Mouse (Mus musculus) lung, postnatal 4 days (tissue): ENCODE data around the gene Slc2a4.
A peak's percentile ranks its signal among the peaks of the same experiment; 100 is the strongest.
"Not testable (repeated sequence)": the region's sequence is repeated elsewhere in the genome, so short reads cannot be mapped to it uniquely, and the experiment has no call there.

Experiments
- DNase-seq, 2 experiments: peaks; one replicate each; pipeline ENCODE4 v3.0.0; 2021

Slc2a4 gene

DNA sequence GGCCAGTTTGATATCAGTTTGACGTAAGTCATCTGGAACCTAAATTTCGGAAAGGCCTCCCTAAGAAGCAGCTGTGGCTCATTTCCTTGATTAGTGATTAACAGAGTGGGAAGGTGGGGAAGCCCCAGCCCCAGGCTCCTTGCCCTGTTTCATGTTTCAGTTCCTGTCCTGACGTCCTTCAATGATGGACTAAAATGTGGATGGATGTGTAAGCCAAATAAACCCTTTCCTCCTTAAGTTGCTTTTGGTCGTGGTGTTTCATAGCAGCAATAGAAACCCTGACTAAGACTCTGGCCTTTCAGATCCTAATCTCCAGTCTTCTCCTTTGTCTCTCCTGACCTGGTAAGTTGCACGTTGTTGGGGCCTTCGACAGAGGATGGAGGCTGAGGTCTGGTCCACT is 22.2 kb upstream of the Slc2a4 start:
- DNase-seq = no peak

DNA sequence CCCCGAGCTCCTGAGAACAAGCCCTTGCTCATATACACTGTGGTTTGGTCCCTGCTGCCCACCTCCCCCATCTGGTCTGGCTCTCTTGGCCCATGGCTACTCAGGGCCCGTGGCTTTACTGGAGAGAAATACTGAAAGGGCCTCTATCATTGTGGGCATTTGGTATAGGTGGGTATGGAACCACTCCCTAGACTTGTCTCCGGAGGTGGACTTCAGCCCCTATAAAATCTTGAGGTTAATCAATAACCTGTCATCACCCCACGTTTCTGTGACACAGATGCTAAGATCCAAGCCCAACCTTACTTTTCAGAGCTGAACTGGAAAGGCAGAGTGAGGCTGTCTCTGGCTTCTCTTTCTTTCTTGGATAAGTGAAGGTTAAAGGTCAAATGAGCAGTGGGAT is 20.8 kb upstream of the Slc2a4 start:
- no peak for DNase-seq

DNA sequence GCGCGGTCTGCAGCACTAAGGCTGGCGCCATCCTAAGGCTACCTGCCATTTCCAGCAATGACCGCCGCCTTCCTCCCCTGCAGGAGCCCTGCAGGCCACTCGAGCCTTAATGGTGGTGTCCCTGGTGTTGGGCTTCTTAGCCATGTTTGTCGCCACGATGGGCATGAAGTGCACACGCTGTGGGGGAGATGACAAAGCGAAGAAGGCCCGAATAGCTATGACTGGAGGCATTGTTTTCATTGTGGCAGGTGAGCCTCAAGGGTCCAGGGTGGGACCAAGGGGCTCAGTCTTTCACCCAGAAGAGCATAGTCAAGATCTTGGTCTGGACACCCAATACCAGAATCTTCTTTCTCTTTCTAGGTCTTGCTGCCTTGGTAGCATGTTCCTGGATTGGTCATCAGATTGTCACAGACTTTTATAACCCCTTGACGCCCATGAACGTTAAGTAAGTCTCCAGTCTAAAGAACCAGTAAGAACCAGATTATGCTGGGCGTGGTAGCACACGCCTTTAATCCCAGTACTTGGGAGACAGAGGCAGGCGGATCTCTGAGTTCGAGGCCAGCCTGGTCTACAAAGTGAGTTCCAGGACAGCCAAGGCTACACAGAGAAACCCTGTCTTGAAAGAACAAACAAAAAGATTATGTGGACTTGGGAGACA is 19.0 kb upstream of the Slc2a4 start:
- DNase-seq = no peak

DNA sequence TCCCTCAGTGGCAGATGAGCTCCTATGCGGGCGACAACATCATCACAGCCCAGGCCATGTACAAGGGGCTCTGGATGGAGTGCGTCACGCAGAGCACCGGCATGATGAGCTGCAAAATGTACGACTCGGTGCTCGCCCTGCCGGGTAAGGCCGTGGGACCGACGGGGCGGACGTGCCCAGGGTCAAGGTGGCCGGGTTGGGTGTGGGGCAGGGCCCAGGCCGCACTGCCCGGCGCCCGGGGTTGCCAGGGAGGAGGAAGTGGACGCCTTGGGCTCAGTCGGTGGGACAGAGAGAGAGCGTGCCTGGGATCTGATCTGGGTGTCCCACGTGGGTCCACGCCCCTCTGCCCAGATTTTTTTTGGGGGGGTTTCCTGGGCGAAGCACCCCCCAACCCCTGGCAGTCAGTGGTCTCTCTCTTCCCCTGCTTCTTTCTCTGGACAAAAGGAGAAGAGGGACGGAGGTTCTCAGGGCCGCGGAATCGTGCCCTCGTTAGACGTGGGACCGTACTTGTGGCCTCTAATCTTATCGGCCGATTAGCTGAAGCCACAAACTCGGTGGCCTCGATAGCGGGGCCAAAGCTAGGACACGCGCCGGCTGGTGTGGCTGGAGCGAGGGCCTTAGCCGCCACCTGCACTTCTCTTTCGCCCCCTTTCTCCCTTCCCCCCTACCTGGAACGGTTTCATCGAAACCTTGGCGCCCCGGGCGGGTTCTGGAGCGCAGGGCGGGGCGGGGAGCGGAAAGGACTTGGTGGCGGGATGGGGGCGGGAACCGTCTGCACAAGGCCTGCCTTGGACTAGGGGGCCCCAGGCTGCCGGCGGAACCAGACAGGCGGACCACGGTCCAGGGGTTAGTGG is 18.2 kb upstream of the Slc2a4 start:
- DNase-seq = peak; percentile 66 to 75

DNA sequence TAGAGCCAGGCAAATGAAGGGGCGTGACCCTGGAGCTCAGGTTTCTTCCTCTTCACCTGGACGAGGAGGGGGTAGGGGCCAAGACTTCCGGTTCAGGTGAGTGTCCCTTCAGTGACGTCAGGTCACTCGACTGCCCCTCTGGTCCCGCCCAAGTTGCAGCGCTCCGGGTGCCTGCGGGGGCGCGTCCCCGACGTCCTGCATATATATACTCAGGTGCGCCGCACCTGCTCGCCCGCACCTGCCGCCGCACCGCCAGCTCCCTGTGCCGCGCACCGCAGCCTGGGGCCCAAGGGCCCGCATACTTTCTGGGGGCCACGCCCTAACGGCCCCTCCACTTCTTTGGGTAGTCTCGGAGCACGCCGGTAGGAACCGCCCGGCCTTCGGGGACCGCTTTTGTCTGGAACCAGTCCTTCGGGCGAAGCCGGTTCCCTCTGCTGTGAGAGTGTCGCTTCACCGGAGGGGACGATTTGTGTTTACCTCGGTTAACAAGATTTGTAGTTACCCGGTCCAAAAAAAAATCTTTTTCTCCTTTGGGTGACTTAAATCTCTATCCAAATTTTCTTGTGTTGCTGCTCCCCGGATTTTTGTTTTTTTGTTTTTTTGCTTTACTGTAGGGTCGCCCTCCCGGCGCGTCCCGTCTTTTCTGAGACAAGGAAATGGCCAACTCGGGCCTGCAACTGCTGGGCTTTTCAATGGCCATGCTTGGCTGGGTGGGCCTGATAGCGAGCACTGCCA is 17.4 kb upstream of the Slc2a4 start:
- peak; percentile 83 to 91 for DNase-seq

DNA sequence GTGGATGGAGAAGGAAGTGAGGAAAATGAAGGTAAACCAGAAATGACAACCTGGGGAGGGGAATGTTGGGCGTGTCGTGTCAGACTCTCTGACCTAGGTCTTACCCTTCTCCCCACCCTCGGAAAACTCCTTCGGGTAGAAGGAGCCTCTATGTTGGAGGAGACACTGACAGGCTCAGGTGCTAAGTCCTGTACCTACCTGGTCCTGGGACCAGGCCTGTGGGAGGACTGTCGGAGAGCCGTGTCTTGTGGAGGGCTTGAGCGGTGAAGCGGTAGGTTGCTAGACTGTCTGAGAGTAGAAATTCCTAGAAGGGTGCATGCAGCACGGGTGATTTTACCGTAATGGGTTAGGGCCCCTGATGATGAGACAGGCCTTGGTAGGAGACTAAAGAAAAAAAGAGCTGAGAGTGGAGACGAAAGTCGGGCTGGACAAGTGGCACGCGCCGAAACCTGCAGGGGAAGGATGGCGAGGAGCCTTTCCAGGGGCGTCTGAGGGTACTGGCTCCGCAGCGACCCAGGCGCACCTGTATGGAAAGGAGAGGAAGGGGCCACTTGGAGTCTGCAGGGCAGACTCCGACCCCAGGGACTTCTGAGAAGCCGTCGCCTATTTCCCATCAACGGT is 16.8 kb upstream of the Slc2a4 start, which contains the start of gene Cldn7:
TSS of gene Cldn7 (plus strand) at position 130 of the 621 bp plus-strand sequence.
- DNase-seq = no peak

DNA sequence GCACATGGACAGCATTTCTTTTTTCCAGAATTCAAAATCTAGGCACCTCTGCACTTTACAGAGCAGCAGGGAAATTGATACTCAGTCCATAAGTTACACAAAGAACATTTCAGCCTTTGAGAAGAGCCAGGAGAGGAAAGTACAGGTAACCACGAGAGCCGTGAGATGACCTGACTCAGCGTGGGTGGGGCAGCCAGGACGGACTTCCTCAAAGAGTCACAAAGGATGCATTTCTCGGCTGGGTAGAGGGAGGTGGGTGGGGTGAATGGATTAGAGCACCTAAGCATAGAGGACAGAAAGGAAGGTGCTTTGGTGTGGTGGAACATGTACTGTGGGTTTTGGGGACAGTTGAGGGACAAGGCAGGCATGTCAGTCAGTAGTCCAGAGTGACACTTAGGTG is 13.9 kb upstream of the Slc2a4 start:
- no peak for DNase-seq

DNA sequence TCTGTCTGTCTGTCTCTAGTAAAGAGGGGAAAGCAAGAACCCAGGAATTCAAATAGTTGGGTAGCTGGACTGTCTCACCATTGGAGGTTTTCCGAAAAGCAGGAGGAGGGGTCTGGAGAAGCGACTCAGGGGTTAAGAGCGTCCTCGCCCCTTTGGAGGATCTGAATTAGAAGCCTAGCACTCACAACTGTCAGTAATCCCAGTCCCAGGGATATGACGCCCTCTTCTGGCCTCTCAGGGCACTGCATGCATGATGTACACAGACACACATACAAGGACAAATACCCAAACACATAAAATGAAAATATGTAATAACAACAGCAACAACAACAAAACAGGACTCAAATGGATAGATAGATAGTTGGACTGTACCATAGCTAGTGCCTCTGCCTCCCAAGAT is 12.6 kb upstream of the Slc2a4 start:
- DNase-seq = no peak

DNA sequence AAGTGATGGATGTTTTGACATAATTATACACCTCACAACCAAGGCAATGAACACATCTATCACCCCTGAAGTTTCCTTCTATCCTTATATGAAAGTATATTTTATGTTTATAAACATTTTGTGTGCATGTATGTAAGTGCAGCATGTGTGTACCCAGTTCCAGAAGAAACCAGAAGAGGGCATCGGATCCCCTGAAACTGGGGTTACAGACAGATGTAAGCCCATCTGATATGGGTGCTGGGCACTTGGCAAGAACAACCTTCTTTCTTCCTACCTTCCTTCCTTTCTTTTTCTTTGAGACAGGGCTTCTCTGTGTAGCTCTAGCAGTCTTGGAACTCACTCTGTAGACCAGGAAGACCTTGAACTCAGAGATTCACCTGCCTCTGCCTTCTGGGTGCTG is 8.2 kb upstream of the Slc2a4 start:
- no peak for DNase-seq

DNA sequence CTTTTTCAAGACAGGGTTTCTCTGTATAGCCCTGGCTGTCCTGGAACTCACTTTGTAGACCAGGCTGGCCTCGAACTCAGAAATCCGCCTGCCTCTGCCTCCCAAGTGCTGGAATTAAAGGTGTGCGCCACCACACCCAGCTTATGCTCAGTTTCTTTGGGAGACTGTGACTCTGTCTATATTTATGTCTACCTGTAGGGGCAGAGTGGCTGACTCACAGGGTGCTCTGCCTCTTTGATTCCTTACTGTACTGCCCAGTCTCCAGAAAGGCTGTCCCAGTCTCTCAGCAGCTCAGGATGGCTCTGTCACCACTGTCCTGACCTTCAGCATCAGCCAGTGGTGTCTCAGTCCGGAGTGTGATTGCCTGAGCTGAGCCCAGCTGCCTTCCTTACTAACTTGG is 7.6 kb upstream of the Slc2a4 start:
- not testable (repeated sequence) for DNase-seq

DNA sequence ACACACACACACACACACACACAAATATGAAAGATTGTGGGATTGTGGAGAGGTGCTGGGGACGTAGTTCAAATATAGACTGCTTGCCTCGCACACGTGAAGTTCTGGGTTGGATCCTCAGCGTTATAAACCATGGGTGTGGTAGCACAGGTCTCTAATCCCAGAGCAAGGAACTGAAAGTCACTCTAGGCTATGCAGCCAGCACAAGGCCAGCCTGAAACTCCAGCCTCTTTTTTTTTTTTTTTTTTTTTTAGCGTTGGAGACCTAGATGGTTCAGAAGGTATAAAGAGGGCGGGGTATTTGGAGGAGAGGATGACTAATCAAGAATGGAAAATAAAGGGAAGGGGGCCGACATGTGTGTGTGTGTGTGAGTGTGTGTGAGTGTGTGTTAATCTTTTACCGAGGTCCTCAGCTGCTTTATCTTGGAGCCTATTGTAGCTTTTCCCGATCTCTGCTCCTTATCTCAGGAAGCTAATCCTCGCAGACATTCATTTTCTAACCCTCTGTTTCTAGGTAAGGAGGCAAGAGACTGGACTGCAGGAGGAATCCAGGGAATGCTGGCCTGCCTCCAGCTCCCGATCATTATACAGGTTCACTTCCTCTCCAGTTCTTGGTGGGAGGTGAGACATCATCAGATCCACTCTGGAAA is 5.4 kb upstream of the Slc2a4 start:
- no peak for DNase-seq

DNA sequence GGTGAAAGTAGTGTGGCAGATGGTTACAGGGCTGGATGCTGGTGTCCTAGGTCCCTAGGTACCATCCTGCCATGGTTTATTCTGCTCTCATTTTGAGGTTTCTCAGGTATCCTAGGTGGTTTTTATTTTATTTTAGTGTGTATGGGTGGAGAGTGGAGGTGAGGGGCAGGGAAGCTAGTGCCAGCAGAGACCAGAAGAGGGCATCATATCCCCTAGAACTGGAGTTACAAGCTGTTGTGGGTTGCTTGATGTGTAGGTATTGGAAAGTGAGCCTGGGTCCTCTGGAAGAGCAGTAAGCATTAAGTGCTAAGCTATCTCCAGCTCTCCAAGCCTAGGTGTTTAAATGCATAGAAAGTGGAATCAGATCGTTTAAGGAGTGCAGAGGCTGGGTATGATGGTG is 4.3 kb upstream of the Slc2a4 start:
- no peak for DNase-seq

DNA sequence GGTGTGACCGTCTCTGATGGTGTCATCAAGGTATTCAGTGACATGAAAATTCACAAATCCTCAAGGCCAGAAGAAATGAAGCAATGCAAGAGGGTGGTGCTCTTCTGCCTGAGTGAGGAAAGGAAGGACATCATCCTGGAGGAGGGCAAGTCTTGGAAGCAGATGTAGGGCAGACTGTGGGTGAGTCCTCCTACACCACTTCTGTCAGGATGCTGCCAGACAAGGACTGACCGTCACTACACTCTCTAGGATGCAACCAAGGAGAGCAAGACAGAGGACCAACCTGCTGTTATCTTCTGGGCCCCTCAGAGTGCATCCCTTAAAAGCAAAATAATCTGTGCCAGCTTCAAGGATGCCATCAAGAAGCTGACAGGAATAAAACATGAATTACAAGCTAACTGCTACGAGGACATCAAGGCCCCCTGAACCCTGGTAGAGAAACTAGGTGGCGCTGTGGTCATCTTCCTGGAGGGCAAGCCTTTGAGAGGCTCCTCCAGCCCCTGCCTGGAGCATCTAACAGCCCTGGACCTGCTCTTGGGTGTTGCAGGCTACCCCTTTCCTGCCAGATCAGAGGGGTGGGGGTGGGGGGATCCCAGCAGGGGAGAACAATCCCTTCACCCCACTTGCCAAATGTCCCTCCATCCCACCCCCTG is 2.9 kb upstream of the Slc2a4 start:
- no peak for DNase-seq

DNA sequence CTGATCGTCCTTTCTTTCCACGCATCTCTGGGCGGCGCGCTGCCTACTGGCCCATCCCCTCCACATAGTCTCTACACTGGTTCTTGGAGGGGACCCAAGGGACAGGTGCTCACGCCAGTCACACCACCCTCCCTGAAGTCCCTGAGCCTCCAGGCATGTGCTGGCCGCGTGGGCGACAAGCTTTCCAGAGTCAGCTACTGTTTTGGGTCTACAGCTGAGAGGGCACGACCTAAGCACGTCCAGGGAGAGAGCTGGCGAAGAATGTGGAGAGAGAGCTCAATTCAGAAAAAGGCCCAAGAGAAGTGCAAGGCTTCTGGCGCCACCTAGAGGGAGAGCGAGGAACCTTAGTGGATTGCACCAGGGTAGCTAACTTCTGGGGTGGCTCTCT is 769 bp upstream of the Slc2a4 start:
- peak; percentile 86 to 91 for DNase-seq

DNA sequence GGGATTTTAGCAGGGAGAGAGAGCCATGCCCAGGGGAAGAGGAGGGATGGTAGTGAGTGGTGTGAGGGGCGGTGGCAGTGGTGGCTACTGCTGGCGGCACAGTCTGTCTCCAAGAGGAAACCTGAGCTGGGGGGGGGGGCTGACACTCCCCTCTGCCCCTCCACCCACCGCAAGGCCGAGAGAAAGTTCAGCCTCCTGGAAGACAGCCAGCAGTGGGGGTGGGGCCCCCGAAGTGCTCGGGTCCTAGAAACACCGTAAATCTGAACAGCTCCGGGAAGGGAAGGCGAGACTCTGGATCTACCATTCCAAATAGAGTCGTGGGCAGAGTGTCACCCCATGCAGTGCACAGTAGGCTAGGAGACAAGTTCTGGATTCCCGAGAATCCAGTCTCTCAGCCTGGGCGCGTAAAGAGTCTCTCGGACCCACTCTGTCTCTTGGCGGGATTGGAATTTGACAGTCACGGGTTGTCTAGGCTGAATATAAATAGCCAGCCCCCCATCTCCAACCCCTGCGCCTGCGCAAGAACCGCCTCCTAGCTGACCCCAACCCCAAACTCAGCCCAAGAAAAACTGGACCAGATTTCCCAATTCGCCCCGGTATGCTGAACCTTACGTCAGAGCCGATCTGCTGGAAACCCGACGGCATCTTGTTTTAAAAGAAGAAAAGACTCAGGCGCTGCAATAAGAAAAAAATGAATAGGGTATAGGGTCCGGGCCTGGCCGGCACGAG is 487 bp downstream of the Slc2a4 start:
- peak in 1 of 2 experiments; percentile 35 for DNase-seq

DNA sequence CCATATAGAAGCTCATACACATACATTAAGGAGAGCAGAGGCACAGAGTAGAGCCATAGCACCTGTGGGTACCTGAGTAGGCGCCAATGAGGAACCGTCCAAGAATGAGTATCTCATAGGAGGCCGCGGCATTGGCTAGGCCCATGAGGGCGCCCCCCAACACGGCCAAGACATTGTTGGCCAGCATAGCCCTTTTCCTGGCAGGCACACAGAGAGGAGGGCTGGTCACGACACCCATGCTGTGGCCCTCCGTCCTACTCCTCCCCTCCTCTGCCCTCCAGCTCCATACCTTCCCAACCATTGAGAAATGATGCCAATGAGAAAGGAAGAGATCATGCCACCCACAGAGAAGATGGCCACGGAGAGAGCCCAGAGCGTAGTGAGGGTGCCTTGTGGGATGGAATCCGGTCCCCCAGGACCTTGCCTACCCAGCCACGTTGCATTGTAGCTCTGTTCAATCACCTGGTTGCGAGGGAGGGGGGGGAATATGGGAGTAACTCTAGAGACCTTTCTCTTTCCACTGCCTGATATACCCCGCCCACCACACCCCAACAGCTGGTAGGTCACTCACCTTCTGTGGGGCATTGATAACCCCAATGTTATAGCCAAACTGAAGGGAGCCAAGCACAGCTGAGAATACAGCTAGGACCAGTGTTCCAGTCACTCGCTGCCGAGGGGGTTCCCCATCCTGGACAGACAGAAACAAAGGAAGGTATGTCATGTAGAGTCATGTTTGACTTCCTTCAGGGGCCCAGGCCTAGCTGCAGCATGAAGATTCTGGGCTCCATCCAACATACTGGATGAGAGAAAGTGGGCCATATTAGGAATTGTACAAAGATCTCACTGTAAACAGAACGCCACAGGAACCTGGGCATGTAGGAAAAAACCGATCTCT is 1.7 kb downstream of the Slc2a4 start:
- DNase-seq = no peak

DNA sequence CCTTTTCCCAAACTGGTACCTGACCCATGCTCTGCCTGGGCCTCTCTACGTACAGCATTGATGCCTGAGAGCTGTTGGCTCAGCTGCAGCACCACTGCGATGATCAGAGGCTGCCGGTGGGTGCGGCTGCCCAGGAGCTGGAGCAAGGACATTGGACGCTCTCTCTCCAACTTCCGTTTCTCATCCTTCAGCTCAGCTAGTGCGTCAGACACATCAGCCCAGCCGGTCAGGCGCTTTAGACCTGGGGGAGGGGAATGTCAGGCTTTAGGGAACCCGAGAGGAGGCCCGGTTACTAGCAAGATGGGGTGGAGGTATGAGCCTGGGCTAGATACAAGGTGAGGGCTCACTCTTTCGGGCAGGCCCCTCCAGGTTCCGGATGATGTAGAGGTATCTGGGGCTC is 2.8 kb downstream of the Slc2a4 start:
- DNase-seq = no peak

DNA sequence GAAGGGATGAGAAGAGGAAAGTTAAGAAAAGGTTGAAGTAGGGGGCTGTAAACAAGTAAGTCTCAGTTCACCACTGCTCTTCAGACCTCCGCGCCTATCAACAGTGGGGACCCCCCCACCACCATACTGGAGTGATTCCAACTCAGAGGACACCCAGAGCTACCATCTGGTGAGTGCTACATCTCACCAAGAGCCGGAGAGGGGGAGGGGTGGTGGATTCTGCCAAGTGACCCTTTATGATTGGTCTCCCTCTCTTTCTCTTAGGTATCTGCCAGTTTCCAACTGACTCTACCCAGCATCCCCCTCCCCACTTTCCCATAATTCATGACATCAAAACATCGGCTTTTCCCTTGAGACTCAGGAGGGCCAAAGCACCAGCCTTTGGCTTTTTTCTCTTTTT is 7.0 kb downstream of the Slc2a4 start:
- DNase-seq = no peak

DNA sequence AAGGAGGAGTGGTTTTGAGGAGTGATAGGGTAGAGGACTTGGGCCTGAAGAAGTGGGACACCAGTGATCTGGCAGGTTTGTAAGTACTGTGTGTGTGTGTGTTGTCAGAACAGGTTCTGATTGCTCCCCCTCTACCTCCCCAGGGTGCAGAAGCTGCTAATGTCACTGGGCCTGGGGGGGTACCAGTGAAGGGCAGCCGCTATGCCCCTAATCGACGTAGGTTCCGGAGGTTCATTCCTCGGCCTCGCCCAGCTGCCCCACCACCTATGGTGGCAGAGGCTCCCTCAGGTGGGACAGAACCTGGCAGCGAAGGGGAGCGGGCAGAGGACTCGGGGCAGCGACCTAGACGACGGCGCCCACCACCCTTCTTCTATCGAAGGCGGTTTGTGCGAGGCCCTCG is 8.3 kb downstream of the Slc2a4 start:
- DNase-seq = no peak

DNA sequence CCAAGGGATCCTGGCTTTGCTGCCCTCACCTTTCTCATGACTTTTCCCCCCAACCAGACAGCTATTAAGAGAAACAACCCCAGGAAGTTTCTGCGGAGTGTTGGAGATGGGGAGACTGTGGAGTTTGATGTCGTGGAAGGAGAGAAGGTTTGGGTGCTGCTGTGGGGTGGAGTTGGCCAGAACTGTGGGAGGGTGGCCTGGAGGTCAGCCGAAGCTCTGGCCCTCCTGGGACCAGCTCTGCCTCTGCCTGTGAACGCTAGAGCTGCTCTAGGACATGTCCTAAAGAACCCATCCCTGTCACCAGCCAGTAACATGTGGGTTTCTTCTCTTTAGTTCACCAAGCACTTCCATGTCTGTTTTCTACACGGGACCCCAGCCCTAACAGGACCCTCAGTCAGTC is 8.8 kb downstream of the Slc2a4 start:
- DNase-seq = no peak
